Mouse (Mus musculus): ENCODE results near the gene Rtbdn. TPM values are rescaled to one million over a fixed set of nuclear protein-coding genes. Genes with fewer than 3 reads are reported as not detected.
A peak's percentile ranks its signal among the peaks of the same experiment; 100 is the strongest.
"Not testable (repeated sequence)": the region's sequence is repeated elsewhere in the genome, so short reads cannot be mapped to it uniquely, and the experiment has no call there.

Rtbdn gene
- total RNA-seq (2021) = 1 to 10 TPM; 1.5 to 1.8 TPM
- long read RNA-seq, experiment 1, partial matches to known transcripts = 0 of 5 reads
- long read RNA-seq, experiment 1, other reads (novel, unspliced or antisense) = 3 of 5 reads
- long read RNA-seq, experiment 2, partial matches to known transcripts = 0 of 3 reads
- long read RNA-seq, experiment 2, other reads (novel, unspliced or antisense) = 3 of 3 reads

- no peak for DNase-seq (ENCODE audit: low spot score in 2 of 2)
These were observed at the start of gene Rtbdn for GRCm38 (mm10) chr8:84946528-84947240. Gene Rtbdn (plus strand): TSS chr8:84946991.

- no peak for DNase-seq (ENCODE audit: low spot score in 2 of 2)
These were observed 45.7 kb upstream of the Rtbdn start for GRCm38 (mm10) chr8:84901071-84901470.

- no peak for DNase-seq (ENCODE audit: low spot score in 2 of 2)
These were observed 45.0 kb upstream of the Rtbdn start, which contains the start of gene Klf1 for GRCm38 (mm10) chr8:84901752-84902151. Gene Klf1 (plus strand): TSS chr8:84901928.

GRCm38 (mm10) chr8:84902367-84902919 lies 44.3 kb upstream of the Rtbdn start:
- no peak for DNase-seq (ENCODE audit: low spot score in 2 of 2)

- DNase-seq (ENCODE audit: low spot score in 2 of 2) = peak; percentile 93 to 95
These were observed 43.7 kb upstream of the Rtbdn start for GRCm38 (mm10) chr8:84902920-84903661.

- no peak for DNase-seq (ENCODE audit: low spot score in 2 of 2)
These were observed 42.4 kb upstream of the Rtbdn start for GRCm38 (mm10) chr8:84904351-84904750.

GRCm38 (mm10) chr8:84907037-84907436 lies 39.8 kb upstream of the Rtbdn start:
- DNase-seq (ENCODE audit: low spot score in 2 of 2) = no peak

GRCm38 (mm10) chr8:84907493-84907892 lies 39.3 kb upstream of the Rtbdn start:
- DNase-seq (ENCODE audit: low spot score in 2 of 2) = no peak

- not testable (repeated sequence) for DNase-seq (ENCODE audit: low spot score in 2 of 2)
These were observed 38.8 kb upstream of the Rtbdn start for GRCm38 (mm10) chr8:84907979-84908378.

- DNase-seq (ENCODE audit: low spot score in 2 of 2) = peak; percentile 71 to 89
These were observed 38.2 kb upstream of the Rtbdn start, which contains the start of gene Dnase2a for GRCm38 (mm10) chr8:84908421-84909161. Gene Dnase2a (plus strand): TSS chr8:84908560.

- no peak for DNase-seq (ENCODE audit: low spot score in 2 of 2)
These were observed 37.5 kb upstream of the Rtbdn start for GRCm38 (mm10) chr8:84909162-84909767.

GRCm38 (mm10) chr8:84909949-84910348 lies 36.8 kb upstream of the Rtbdn start:
- DNase-seq (ENCODE audit: low spot score in 2 of 2) = no peak

- no peak for DNase-seq (ENCODE audit: low spot score in 2 of 2)
These were observed 36.2 kb upstream of the Rtbdn start for GRCm38 (mm10) chr8:84910551-84910950.

GRCm38 (mm10) chr8:84911854-84912253 lies 34.9 kb upstream of the Rtbdn start:
- no peak for DNase-seq (ENCODE audit: low spot score in 2 of 2)

GRCm38 (mm10) chr8:84912391-84912790 lies 34.4 kb upstream of the Rtbdn start:
- no peak for DNase-seq (ENCODE audit: low spot score in 2 of 2)

- DNase-seq (ENCODE audit: low spot score in 2 of 2) = peak; percentile 56 to 57
These were observed 33.8 kb upstream of the Rtbdn start for GRCm38 (mm10) chr8:84912895-84913501.

GRCm38 (mm10) chr8:84913502-84913900 lies 33.3 kb upstream of the Rtbdn start:
- DNase-seq (ENCODE audit: low spot score in 2 of 2) = no peak

GRCm38 (mm10) chr8:84913960-84914359 lies 32.8 kb upstream of the Rtbdn start:
- no peak for DNase-seq (ENCODE audit: low spot score in 2 of 2)

- no peak for DNase-seq (ENCODE audit: low spot score in 2 of 2)
These were observed 31.5 kb upstream of the Rtbdn start for GRCm38 (mm10) chr8:84915269-84915668.

GRCm38 (mm10) chr8:84917781-84918180 lies 29.0 kb upstream of the Rtbdn start:
- no peak for DNase-seq (ENCODE audit: low spot score in 2 of 2)
